Mouse (Mus musculus): ENCODE measurements around the gene Mmp9. TPM values are rescaled to one million over a fixed set of nuclear protein-coding genes. Genes with fewer than 3 reads are reported as not detected.

Gene Mmp9
- polyA plus RNA-seq (2012; rRNA removed) = 19.5 and 32.8 TPM in 2 replicates

DNA sequence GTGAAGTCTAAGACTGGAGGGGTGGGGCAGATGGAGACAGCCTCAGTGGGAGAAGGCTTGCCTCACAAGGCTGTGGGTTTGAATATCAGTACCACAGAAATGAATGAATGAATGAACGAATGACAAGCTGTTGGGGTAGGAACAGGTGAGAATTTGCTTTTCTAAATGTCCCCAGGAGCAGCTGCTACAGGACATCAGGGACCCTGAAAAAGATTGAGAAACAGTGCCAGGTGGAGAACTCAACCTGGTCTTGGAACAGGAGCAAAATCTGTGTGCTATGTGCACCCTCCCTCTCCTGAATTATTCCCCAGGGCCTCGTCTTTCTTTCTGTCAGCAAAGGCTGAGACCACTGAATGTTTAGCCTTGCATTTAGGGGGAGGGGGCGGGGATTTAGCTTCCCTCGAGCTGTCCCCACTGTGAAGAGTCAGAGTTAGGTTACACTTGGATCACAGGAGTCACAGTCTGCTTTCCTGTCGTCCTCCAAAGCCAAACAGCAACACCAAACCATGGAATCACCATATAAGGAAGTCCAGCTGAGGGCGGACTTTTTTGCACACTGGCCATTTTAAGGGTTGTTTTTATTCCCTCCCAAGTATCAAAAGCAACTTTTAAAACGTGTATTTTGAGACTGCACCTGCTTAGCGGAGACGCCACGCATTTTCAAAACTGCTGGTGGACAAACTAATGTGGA is at the start of gene Mmp9:
Gene Mmp9 (plus strand): TSS at position 641 of the 691 bp plus-strand sequence.
- no peak for DNase-seq (ENCODE audit: low read depth)
- TF ChIP-seq CTCF (IDR thresholded peaks at IDR 0.05; ENCODE audit: borderline replicate concordance, extremely low read depth, insufficient read depth, insufficient read length) (no peak), POLR2A (IDR thresholded peaks at IDR 0.05; ENCODE audit: borderline replicate concordance, extremely low read depth, insufficient read depth, insufficient read length, poor library complexity, severe bottlenecking) (no peak)

DNA sequence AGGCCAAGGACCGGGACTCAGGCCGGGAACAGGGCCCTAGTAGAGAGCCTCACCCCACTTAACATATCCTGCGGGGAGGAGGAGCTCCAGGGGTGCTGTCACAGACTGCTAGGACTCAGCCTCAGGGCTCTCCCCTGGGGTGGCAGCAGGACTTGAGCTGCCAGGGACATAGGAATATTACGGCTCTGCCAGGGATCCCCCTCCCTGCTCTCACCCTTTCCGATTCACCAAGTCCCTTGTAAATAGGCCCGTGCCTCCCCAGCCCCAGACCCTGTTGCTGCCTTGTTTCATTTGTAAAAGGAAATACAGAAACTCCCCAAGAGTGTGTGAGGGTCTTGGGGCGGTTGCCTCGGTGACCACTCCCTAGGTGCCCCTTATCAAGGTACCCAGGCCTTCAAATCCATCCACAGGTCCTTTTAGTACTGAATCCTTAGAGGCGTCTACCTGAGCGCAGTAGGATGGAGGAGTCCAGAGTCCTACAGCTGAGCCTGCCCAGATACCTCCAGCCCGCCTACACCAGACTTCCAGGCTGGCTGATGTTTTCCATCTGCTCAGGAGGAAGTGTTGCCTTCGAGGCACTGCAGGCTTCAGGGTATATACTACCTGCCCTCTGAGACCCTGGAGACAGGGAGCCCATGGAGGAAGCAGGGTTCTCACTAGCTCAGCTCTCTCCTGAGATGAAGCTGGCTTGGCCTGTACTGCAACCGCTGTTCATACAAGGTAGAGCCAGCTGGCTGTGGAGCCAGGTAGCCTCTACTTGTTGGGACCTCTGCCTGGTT is 49.3 kb upstream of the Mmp9 start:
- no peak for DNase-seq (ENCODE audit: low read depth)
- TF ChIP-seq POLR2A (IDR thresholded peaks at IDR 0.05; ENCODE audit: borderline replicate concordance, extremely low read depth, insufficient read depth, insufficient read length, poor library complexity, severe bottlenecking) (no peak), CTCF (IDR thresholded peaks at IDR 0.05; ENCODE audit: borderline replicate concordance, extremely low read depth, insufficient read depth, insufficient read length) (no peak)

GRCm38 (mm10) chr2:164891908-164892695 is 48.5 kb upstream of the Mmp9 start:
- no peak for DNase-seq (ENCODE audit: low read depth)
- no peak for TF ChIP-seq POLR2A (IDR thresholded peaks at IDR 0.05; ENCODE audit: borderline replicate concordance, extremely low read depth, insufficient read depth, insufficient read length, poor library complexity, severe bottlenecking)

DNA sequence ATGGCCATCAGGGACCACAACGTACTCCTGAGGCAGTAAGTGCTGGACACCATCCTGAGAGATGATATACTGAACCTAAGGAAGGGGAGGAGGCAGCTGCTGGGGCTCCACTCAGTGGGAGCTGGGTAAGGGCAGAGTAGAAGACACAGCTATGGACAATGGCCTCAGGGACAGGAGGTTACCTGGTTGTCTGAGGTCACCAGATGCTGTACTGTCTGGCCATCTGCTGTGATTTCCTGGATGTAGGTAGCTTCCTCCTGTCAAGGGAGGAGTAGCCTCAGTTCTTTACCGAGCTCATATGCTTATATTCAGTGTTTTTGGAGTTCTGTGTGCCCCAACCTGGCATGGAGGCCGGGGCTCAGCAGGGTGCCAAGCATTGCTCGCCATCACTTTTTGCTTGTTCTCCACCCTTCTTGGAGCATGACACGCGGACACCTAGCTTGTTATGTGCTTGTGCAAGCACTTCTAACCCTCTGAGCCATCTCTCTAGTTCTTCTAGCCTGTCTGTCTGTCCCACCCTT is 47.8 kb upstream of the Mmp9 start:
- DNase-seq (ENCODE audit: low read depth) = no peak
- no peak for TF ChIP-seq POLR2A (IDR thresholded peaks at IDR 0.05; ENCODE audit: borderline replicate concordance, extremely low read depth, insufficient read depth, insufficient read length, poor library complexity, severe bottlenecking)

- no peak for DNase-seq (ENCODE audit: low read depth)
- no peak for TF ChIP-seq POLR2A (IDR thresholded peaks at IDR 0.05; ENCODE audit: borderline replicate concordance, extremely low read depth, insufficient read depth, insufficient read length, poor library complexity, severe bottlenecking)
- TF ChIP-seq CTCF (IDR thresholded peaks at IDR 0.05; ENCODE audit: borderline replicate concordance, extremely low read depth, insufficient read depth, insufficient read length) = no peak
Observed at GRCm38 (mm10) chr2:164894048-164894447, 46.5 kb upstream of the Mmp9 start.

- no peak for DNase-seq (ENCODE audit: low read depth)
- TF ChIP-seq POLR2A (IDR thresholded peaks at IDR 0.05; ENCODE audit: borderline replicate concordance, extremely low read depth, insufficient read depth, insufficient read length, poor library complexity, severe bottlenecking) = no peak
- TF ChIP-seq CTCF (IDR thresholded peaks at IDR 0.05; ENCODE audit: borderline replicate concordance, extremely low read depth, insufficient read depth, insufficient read length) = no peak
Observed at GRCm38 (mm10) chr2:164894644-164895043, 45.9 kb upstream of the Mmp9 start.

- DNase-seq (ENCODE audit: low read depth) = no peak
- TF ChIP-seq CTCF (IDR thresholded peaks at IDR 0.05; ENCODE audit: borderline replicate concordance, extremely low read depth, insufficient read depth, insufficient read length) (no peak), POLR2A (IDR thresholded peaks at IDR 0.05; ENCODE audit: borderline replicate concordance, extremely low read depth, insufficient read depth, insufficient read length, poor library complexity, severe bottlenecking) (no peak)
Observed at GRCm38 (mm10) chr2:164895885-164896284, 44.7 kb upstream of the Mmp9 start.

DNA sequence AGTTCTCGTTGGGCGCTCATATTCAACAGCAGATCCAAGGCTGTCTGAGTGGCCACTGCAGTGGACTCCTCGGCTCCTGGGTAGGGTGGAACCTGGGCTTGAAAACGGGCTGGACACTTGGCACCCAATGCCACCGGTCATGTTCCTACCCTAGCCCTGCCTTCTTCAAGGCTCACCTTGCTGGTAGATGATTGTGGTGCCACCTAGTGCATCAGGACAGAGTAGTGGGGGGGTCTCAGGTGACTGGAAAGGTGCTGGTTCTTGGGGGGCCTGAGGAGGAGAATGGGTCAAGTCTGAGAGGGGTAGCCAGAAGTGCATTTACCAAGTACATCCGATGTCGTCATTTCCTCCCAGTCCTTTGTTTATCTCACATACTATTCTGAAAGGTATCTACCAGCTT is 42.6 kb upstream of the Mmp9 start:
- DNase-seq (ENCODE audit: low read depth) = no peak
- no peak for TF ChIP-seq POLR2A (IDR thresholded peaks at IDR 0.05; ENCODE audit: borderline replicate concordance, extremely low read depth, insufficient read depth, insufficient read length, poor library complexity, severe bottlenecking)
- TF ChIP-seq CTCF (IDR thresholded peaks at IDR 0.05; ENCODE audit: borderline replicate concordance, extremely low read depth, insufficient read depth, insufficient read length) = no peak

- DNase-seq (ENCODE audit: low read depth) = no peak
- no peak for TF ChIP-seq CTCF (IDR thresholded peaks at IDR 0.05; ENCODE audit: borderline replicate concordance, extremely low read depth, insufficient read depth, insufficient read length)
- TF ChIP-seq POLR2A (IDR thresholded peaks at IDR 0.05; ENCODE audit: borderline replicate concordance, extremely low read depth, insufficient read depth, insufficient read length, poor library complexity, severe bottlenecking) = no peak
Observed at GRCm38 (mm10) chr2:164899034-164899433, 41.5 kb upstream of the Mmp9 start.

DNA sequence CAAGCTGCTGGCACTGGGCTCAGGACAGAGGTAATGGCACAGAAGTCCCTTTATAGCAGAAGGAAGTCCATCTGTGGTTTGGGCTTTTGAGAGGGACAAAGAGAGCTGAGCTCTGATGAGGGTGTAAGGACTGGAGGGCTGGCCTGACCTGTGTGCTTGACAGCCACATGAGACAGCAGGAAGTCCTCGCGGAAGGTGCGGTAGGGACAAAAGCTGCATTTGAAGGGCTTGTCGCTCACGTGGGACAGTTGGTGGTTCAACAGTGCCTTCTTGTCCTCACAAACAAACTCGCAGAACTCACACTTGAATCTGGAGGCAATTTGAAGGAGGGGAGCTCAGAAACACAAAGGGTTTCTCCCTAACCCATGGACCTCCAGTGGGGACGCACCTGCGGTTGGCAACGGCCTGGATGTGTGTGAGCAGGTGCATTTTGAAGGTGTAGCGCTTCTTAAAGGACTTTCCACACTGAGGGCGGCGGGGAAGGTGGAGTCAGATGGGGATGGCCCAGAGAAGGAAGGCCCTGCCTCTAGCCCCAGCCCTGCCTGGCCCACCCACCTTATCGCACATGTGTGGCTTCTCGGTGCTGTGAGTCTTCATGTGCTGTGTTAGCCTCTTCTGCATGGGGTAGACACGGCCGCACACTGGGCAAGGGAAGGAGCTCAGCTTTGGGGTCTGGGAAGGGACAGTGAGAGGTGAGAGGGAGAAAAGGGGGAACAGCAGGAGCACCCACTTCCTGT is 40.7 kb upstream of the Mmp9 start:
- DNase-seq (ENCODE audit: low read depth) = no peak
- TF ChIP-seq CTCF (IDR thresholded peaks at IDR 0.05; ENCODE audit: borderline replicate concordance, extremely low read depth, insufficient read depth, insufficient read length) (no peak), POLR2A (IDR thresholded peaks at IDR 0.05; ENCODE audit: borderline replicate concordance, extremely low read depth, insufficient read depth, insufficient read length, poor library complexity, severe bottlenecking) (no peak)

- DNase-seq (ENCODE audit: low read depth) = no peak
- no peak for TF ChIP-seq POLR2A (IDR thresholded peaks at IDR 0.05; ENCODE audit: borderline replicate concordance, extremely low read depth, insufficient read depth, insufficient read length, poor library complexity, severe bottlenecking)
- no peak for TF ChIP-seq CTCF (IDR thresholded peaks at IDR 0.05; ENCODE audit: borderline replicate concordance, extremely low read depth, insufficient read depth, insufficient read length)
Observed at GRCm38 (mm10) chr2:164901380-164901779, 39.2 kb upstream of the Mmp9 start.

All from brain, embryonic 14.5 days (tissue).